In the genomic region with DNA sequence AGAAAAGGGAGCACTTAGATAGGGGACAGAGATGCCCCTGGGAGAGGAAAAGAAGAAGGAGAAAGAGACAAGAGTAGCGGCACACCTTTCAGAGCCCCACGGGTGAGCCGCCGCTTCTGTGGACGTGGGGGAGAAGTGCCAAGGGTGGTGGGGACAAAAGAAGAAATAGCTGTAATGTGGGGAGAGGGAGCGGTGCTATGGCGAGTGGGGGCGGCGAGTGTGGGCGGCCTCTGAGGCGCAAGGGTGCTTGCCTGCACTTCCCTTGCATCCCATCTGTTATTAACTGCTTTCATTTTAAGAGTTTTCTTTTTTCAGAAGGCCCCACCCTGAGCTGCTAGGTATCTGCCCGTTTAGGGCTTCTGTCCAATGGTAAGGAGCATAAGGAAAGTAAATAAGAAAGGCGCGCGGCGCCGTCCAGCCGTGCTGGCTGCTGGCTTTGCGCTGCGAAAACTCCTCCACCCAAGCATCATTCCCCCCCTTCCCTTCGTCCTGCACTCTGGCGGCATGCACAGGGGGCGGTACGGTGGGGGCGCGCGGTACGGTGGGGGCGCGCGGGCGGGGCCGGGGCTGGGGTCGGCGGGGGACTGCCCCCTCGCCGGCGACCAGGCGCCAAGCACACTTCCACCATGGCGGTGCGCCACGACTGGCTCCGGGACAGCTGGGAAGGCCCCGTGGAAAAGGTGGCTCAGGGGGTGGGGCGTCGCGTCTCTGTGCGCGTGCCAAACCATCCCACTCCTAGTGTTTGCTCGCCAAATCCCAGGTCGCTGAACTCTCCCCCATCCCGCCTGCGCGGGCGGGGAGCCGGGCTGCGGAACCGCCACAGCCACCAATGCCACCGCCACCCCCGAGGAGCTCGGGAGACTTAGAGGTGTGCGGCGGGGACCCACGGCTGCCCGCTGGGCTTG, we compare ENCODE assay signal across 8 mouse cellular contexts. TPM values are rescaled to one million over a fixed set of nuclear protein-coding genes. Genes with fewer than 3 reads are reported as not detected.
DNase-seq lines count a peak whose midpoint lies in the region; ATAC-seq and TF ChIP-seq lines count a peak whose summit lies in the region.

No protein-coding gene starts in this region.

- H3K9ac ChIP-seq in kidney, embryonic 15.5 days = no peak overlapping the region
- H3K9ac ChIP-seq in CH12.LX (ENCODE audit: insufficient read depth, low read depth) = no peak overlapping the region
- no peak overlapping the region for H3K9ac ChIP-seq in heart, embryonic 16.5 days (ENCODE audit: low read length)
- no peak overlapping the region for H3K9ac ChIP-seq in liver, embryonic 13.5 days
- H3K9ac ChIP-seq in stomach, postnatal 0 days (ENCODE audit: low read length) = no peak overlapping the region

- dilution Hi-C loops in CH12.LX (cut with MboI; ENCODE audit: extremely low pct_ligation_motif_present, extremely low pct_unique_long_range_greater_than_20kb, low sequenced_read_pairs) = no loop called here

- TF ChIP-seq RAD21 in CH12.LX (IDR thresholded peaks at IDR 0.05; ENCODE audit: low read depth, low read length) = no peak

- DNase-seq in kidney, adult 2 months = no peak
- peak; percentile 27 for DNase-seq in CH12.LX (ENCODE audit: extremely low read depth)
- peak; percentile 17 for DNase-seq in brain, embryonic 14.5 days (ENCODE audit: low read depth)
- DNase-seq in liver, embryonic 13.5 days = no peak
- peak; percentile 61 for DNase-seq in stomach, postnatal 0 days (ENCODE audit: low spot score)
- DNase-seq in left cerebral cortex, adult 9 months (ENCODE audit: low spot score in 2 of 2) = no peak

- no peak for TF ChIP-seq EP300 in CH12.LX (IDR thresholded peaks at IDR 0.05; ENCODE audit: low read length)
- TF ChIP-seq EP300 in stomach, postnatal 0 days (optimal IDR thresholded peaks at IDR 0.05) = no peak

- no peaks in the 10 kb centered on the region for H3K79me2 ChIP-seq in CH12.LX (replicated peaks; ENCODE audit: control insufficient read depth, extremely low read depth, insufficient read depth, poor library complexity, severe bottlenecking)

- TF ChIP-seq POLR2A in kidney, adult 2 months (IDR thresholded peaks at IDR 0.05; ENCODE audit: low read depth, low read length) = no peak
- TF ChIP-seq POLR2A in CH12.LX (IDR thresholded peaks at IDR 0.05; ENCODE audit: low read depth, low read length) = no peak
- TF ChIP-seq POLR2A in brain, embryonic 14.5 days (IDR thresholded peaks at IDR 0.05; ENCODE audit: borderline replicate concordance, extremely low read depth, insufficient read depth, insufficient read length, poor library complexity, severe bottlenecking) = no peak

- no peaks in the 10 kb centered on the region for H3K36me3 ChIP-seq in kidney, embryonic 15.5 days
- H3K36me3 ChIP-seq in kidney, adult 2 months (ENCODE audit: control insufficient read depth, insufficient read depth, low read length) = no peaks in the 10 kb centered on the region
- H3K36me3 ChIP-seq in CH12.LX (replicated peaks in 1 of 2; ENCODE audit: control insufficient read depth in 1 of 2, insufficient read depth in 1 of 2, low read length in 1 of 2) = no peaks in the 10 kb centered on the region
- no peaks in the 10 kb centered on the region for H3K36me3 ChIP-seq in heart, embryonic 16.5 days (ENCODE audit: control insufficient read depth, insufficient read depth)
- H3K36me3 ChIP-seq in liver, embryonic 13.5 days = no peaks in the 10 kb centered on the region
- no peaks in the 10 kb centered on the region for H3K36me3 ChIP-seq in stomach, postnatal 0 days (ENCODE audit: control insufficient read depth, insufficient read depth, low read length)

- H3K9me3 ChIP-seq in kidney, embryonic 15.5 days (replicated peaks) = peaks cover 13% of the 10 kb centered on the region
- H3K9me3 ChIP-seq in CH12.LX (replicated peaks; ENCODE audit: low read length) = peaks cover 11% of the 10 kb centered on the region
- peaks cover 12% of the 10 kb centered on the region for H3K9me3 ChIP-seq in heart, embryonic 16.5 days (replicated peaks; ENCODE audit: control insufficient read depth, low read length)
- peaks cover 13% of the 10 kb centered on the region for H3K9me3 ChIP-seq in liver, embryonic 13.5 days (replicated peaks)
- H3K9me3 ChIP-seq in stomach, postnatal 0 days (ENCODE audit: control insufficient read depth, low read length) = peaks cover 7% of the 10 kb centered on the region; the same call in 1 of the 2 replicates

- 0 out of 2 replicates have a peak overlapping the region, but pooled peaks have one; percentile 14 for H3K4me2 ChIP-seq in kidney, embryonic 15.5 days
- no peak overlapping the region for H3K4me2 ChIP-seq in CH12.LX (ENCODE audit: insufficient read depth, low read depth, poor library complexity, severe bottlenecking)
- H3K4me2 ChIP-seq in heart, embryonic 16.5 days (ENCODE audit: low read depth, low read length) = peak overlapping the region; percentile 38
- H3K4me2 ChIP-seq in liver, embryonic 13.5 days = no peak overlapping the region
- peak overlapping the region; percentile 37; the same call in 1 of the 2 replicates for H3K4me2 ChIP-seq in stomach, postnatal 0 days (replicated peaks; ENCODE audit: low read depth)

- in situ Hi-C loops in CH12.LX (cut with MboI; ENCODE audit: low pct_ligation_motif_present, low pct_unique_long_range_greater_than_20kb, low sequenced_read_pairs) = no loop called here

- peak overlapping the region; percentile 18; the same call in 1 of the 2 replicates for H3K4me3 ChIP-seq in kidney, embryonic 15.5 days (replicated peaks)
- no peak overlapping the region for H3K4me3 ChIP-seq in kidney, adult 2 months (ENCODE audit: insufficient read depth, low read depth, low read length)
- H3K4me3 ChIP-seq in CH12.LX (replicated peaks in 1 of 3; ENCODE audit: low read depth in 2 of 3, low read length in 2 of 3, poor library complexity in 1 of 3) = no peak overlapping the region
- peak overlapping the region; percentile 42 for H3K4me3 ChIP-seq in heart, embryonic 16.5 days (ENCODE audit: low read length)
- H3K4me3 ChIP-seq in liver, embryonic 13.5 days (replicated peaks) = peak overlapping the region; percentile 32
- peak overlapping the region; percentile 24; the same call in 1 of the 2 replicates for H3K4me3 ChIP-seq in stomach, postnatal 0 days (ENCODE audit: low read depth, low read length)

- ATAC-seq in kidney, embryonic 15.5 days (replicated peaks; ENCODE audit: low FRiP score) = peak; percentile 54; the same call in 1 of the 2 replicates
- ATAC-seq in heart, embryonic 16.5 days (replicated peaks; ENCODE audit: extremely low read depth, insufficient read depth, low FRiP score) = no peak; the same call in 1 of the 2 replicates
- ATAC-seq in liver, embryonic 13.5 days (ENCODE audit: low read depth) = no peak
- 0 out of 2 replicates have a peak, but pooled peaks have one; percentile 45 for ATAC-seq in stomach, postnatal 0 days (ENCODE audit: low FRiP score, low TSS enrichment)

- H3K27ac ChIP-seq in kidney, embryonic 15.5 days = no peak overlapping the region
- no peak overlapping the region for H3K27ac ChIP-seq in kidney, adult 2 months (ENCODE audit: insufficient read depth, low read depth, low read length)
- H3K27ac ChIP-seq in CH12.LX (ENCODE audit: insufficient read depth, low read depth) = no peak overlapping the region
- H3K27ac ChIP-seq in heart, embryonic 16.5 days (ENCODE audit: low read length) = no peak overlapping the region
- H3K27ac ChIP-seq in liver, embryonic 13.5 days = no peak overlapping the region
- no peak overlapping the region for H3K27ac ChIP-seq in stomach, postnatal 0 days (replicated peaks)

- WGBS in kidney, embryonic 15.5 days = 53% methylated on average over 65 of the region's 65 CpGs
- WGBS in kidney, adult 2 months = 61% methylated on average over 65 of the region's 65 CpGs
- WGBS in heart, embryonic 16.5 days = 54% methylated on average over 65 of the region's 65 CpGs
- 43% methylated on average over 64 of the region's 65 CpGs for WGBS in liver, embryonic 13.5 days (ENCODE audit: insufficient replicate concordance)
- WGBS in stomach, postnatal 0 days = 56% methylated on average over 58 of the region's 65 CpGs

- no peak for TF ChIP-seq CTCF in kidney, adult 2 months (conservative IDR thresholded peaks at IDR 0.05; ENCODE audit: insufficient read depth, insufficient read length, low read depth, low read length)
- no peak for TF ChIP-seq CTCF in CH12.LX (conservative IDR thresholded peaks at IDR 0.05 in 1 of 2, IDR thresholded peaks at IDR 0.05 in 1 of 2; ENCODE audit: low read depth in 2 of 2, low read length in 2 of 2)
- no peak for TF ChIP-seq CTCF in brain, embryonic 14.5 days (IDR thresholded peaks at IDR 0.05; ENCODE audit: borderline replicate concordance, extremely low read depth, insufficient read depth, insufficient read length)
- TF ChIP-seq CTCF in stomach, postnatal 0 days (IDR thresholded peaks at IDR 0.05; ENCODE audit: low read depth) = no peak

- H3K27me3 ChIP-seq in kidney, embryonic 15.5 days = no peaks in the 10 kb centered on the region
- no peaks in the 10 kb centered on the region for H3K27me3 ChIP-seq in kidney, adult 2 months (replicated peaks; ENCODE audit: control insufficient read depth, insufficient read depth, low read length)
- H3K27me3 ChIP-seq in CH12.LX (replicated peaks) = no peaks in the 10 kb centered on the region
- no peaks in the 10 kb centered on the region for H3K27me3 ChIP-seq in heart, embryonic 16.5 days (ENCODE audit: control insufficient read depth, insufficient read depth, low read length)
- H3K27me3 ChIP-seq in liver, embryonic 13.5 days = no peaks in the 10 kb centered on the region
- no peaks in the 10 kb centered on the region for H3K27me3 ChIP-seq in stomach, postnatal 0 days (ENCODE audit: control insufficient read depth, insufficient read depth, low read length)

- H3K4me1 ChIP-seq in kidney, embryonic 15.5 days = no peaks in the 10 kb centered on the region
- no peaks in the 10 kb centered on the region for H3K4me1 ChIP-seq in kidney, adult 2 months (ENCODE audit: control insufficient read depth, insufficient read depth, low read length)
- H3K4me1 ChIP-seq in CH12.LX (ENCODE audit: control insufficient read depth in 1 of 2, insufficient read depth in 2 of 2) = no peaks in the 10 kb centered on the region
- no peaks in the 10 kb centered on the region for H3K4me1 ChIP-seq in heart, embryonic 16.5 days (ENCODE audit: control insufficient read depth, insufficient read depth, low read length)
- H3K4me1 ChIP-seq in liver, embryonic 13.5 days (replicated peaks) = no peaks in the 10 kb centered on the region
- no peaks in the 10 kb centered on the region for H3K4me1 ChIP-seq in stomach, postnatal 0 days (replicated peaks; ENCODE audit: control insufficient read depth, insufficient read depth)

RNA-seq across cellular contexts. Expression of a gene that starts 49.2 kb away (rescaled TPM):
- 33.7 and 38.7 TPM in 2 replicates for polyA plus RNA-seq in kidney, embryonic 15.5 days (2015; fragmentation: Nextera tagmentation; extraction: Ambion mirVana)
- 3.6 and 5.4 TPM in 2 replicates for polyA plus RNA-seq in kidney, adult 2 months (2012; rRNA removed)
- total RNA-seq in CH12.LX (2012; rRNA removed) = 24.4 and 26.2 TPM in 2 replicates
- 56.9 and 65.9 TPM in 2 replicates for total RNA-seq in CH12.LX (2014; rRNA removed)
- 25.9 and 27.2 TPM in 2 replicates for polyA plus RNA-seq in CH12.LX (2012; ENCODE audit: insufficient read length, low read depth)
- polyA plus RNA-seq in brain, embryonic 14.5 days (2012; rRNA removed) = 8.8 and 12.8 TPM in 2 replicates
- 24.6 and 27.4 TPM in 2 replicates for polyA plus RNA-seq in heart, embryonic 16.5 days (2015; fragmentation: Nextera tagmentation; extraction: Ambion mirVana)
- 23.0 and 30.1 TPM in 2 replicates for polyA plus RNA-seq in liver, embryonic 13.5 days (2015; fragmentation: Nextera tagmentation; extraction: Ambion mirVana)
- polyA plus RNA-seq in stomach, postnatal 0 days (2015; fragmentation: Nextera tagmentation; extraction: Ambion mirVana) = 28.5 and 29.9 TPM in 2 replicates

RNA-seq across cellular contexts. Expression of a gene that starts 49.5 kb away (rescaled TPM):
- polyA plus RNA-seq in kidney, embryonic 15.5 days (2015; fragmentation: Nextera tagmentation; extraction: Ambion mirVana) = 6.7 and 7.0 TPM in 2 replicates
- polyA plus RNA-seq in kidney, adult 2 months (2012; rRNA removed) = 0.48 and 0.81 TPM in 2 replicates
- 0.72 and 0.92 TPM in 2 replicates for total RNA-seq in CH12.LX (2012; rRNA removed)
- total RNA-seq in CH12.LX (2014; rRNA removed) = 1.9 and 2.2 TPM in 2 replicates
- 0.67 and 1.00 TPM in 2 replicates for polyA plus RNA-seq in CH12.LX (2012; ENCODE audit: insufficient read length, low read depth)
- polyA plus RNA-seq in brain, embryonic 14.5 days (2012; rRNA removed) = 3.1 and 3.2 TPM in 2 replicates
- 8.4 and 10.1 TPM in 2 replicates for polyA plus RNA-seq in heart, embryonic 16.5 days (2015; fragmentation: Nextera tagmentation; extraction: Ambion mirVana)
- polyA plus RNA-seq in liver, embryonic 13.5 days (2015; fragmentation: Nextera tagmentation; extraction: Ambion mirVana) = 3.0 and 3.7 TPM in 2 replicates
- polyA plus RNA-seq in stomach, postnatal 0 days (2015; fragmentation: Nextera tagmentation; extraction: Ambion mirVana) = 7.9 and 8.9 TPM in 2 replicates

Comparison
In these comparisons a context has a peak if more than half of its experiments do, and no peak if none do; other contexts are left out.
1. H3K4me3 ChIP-seq: peak in kidney, embryonic 15.5 days (single experiment), heart, embryonic 16.5 days (single experiment), liver, embryonic 13.5 days (single experiment) and stomach, postnatal 0 days (single experiment); none in kidney, adult 2 months (single experiment) and CH12.LX (0 of 3).
2. ATAC-seq: peak in kidney, embryonic 15.5 days (single experiment) and stomach, postnatal 0 days (single experiment); none in heart, embryonic 16.5 days (single experiment) and liver, embryonic 13.5 days (single experiment).
3. H3K4me2 ChIP-seq: peak in kidney, embryonic 15.5 days (single experiment), heart, embryonic 16.5 days (single experiment) and stomach, postnatal 0 days (single experiment); none in CH12.LX (single experiment) and liver, embryonic 13.5 days (single experiment).
4. DNase-seq: peak in CH12.LX (single experiment), brain, embryonic 14.5 days (single experiment) and stomach, postnatal 0 days (single experiment); none in kidney, adult 2 months (single experiment), liver, embryonic 13.5 days (single experiment) and left cerebral cortex, adult 9 months (0 of 2).